Mouse (Mus musculus) cerebellum, adult 8-10 months (tissue): ENCODE measurements around the gene Spink8.

ENCODE experiments used
- DNase-seq: peaks from one replicate; pipeline ENCODE4 v3.0.0; 2022

Spink8 gene

GRCm38 (mm10) chr9:109870983-109871572 lies 59.0 kb downstream of the Spink8 start:
- DNase-seq = no peak

DNA sequence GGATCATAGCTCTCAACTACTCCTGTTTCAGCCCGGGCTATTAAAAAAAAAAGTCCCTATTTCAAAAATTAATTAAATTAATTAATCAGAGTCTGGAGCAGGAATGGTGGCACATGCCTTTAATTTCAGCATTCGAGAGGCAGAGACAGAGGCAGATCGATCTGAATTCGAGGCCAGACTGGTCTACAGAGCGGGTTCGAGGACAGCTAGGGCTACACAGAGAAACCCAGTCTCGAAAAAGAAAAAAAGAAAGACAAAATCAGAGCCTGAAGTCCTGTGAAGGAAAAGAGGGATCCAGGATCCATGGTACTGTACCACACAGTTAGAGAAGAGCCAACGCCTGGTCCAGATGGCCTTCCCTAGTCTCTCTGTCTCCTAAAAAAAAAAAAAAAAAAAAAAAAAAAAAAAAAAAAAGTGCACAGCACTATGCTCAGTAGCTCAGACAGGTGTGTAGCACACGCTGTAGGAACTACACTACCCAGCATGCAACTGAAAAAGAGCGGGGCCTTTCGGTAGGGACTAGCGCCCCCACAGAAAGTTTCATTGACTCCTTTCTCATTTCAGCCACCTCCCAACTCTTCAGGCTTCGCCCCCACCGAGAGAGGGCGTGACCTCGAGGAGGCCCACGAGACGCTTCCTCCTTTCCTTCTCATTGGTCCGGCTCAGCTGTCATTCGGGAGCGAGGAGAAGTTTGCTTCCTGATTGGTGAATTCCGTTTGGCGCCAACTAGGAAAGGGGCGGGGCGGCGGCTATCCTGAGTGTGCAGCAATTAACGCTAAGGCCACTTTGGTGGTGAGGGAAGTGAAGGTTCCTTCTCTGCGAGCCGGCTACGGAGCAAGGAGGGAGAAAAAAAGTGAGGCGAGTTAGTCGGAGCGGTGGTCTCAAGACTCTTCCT lies 63.0 kb downstream of the Spink8 start, which contains the start of gene Cdc25a:
TSS of gene Cdc25a (plus strand) at position 783 of the 895 bp plus-strand sequence.
- peak; percentile 98 for DNase-seq

- peak; percentile 69 for DNase-seq
These were observed 63.9 kb downstream of the Spink8 start for GRCm38 (mm10) chr9:109875695-109876601.
